Mouse (Mus musculus) embryonic facial prominence, embryonic 14.5 days (tissue): ENCODE results near the gene Acp2. TPM values are rescaled to one million over a fixed set of nuclear protein-coding genes. Genes with fewer than 3 reads are reported as not detected.
A peak's percentile ranks its signal among the peaks of the same experiment; 100 is the strongest.

ENCODE experiments used
- ATAC-seq: fragments of 200-750 bp; cut with Nextera tagmentation; 2 replicates; pipeline ENCODE4 v1.8.0; 2017; ENCODE audit warnings: low read depth, moderate number of reproducible peaks, moderate TSS enrichment
- DNase-seq: peaks from one replicate; pipeline ENCODE4 v3.0.0-alpha.2; 2015; ENCODE audit warnings: low spot score
- H3K27ac ChIP-seq: fragments of 300-500 bp; sonication (generic); replicated peaks from 2 replicates; pipeline ENCODE4 v1.5.1; 2014; ENCODE audit warnings: low read depth, mild to moderate bottlenecking, low read length, moderate library complexity
- H3K27me3 ChIP-seq: fragments of 300-500 bp; sonication (generic); replicated peaks from 2 replicates; pipeline ENCODE4 v1.6.1; 2014; ENCODE audit warnings: low read length; ENCODE audit not compliant: control insufficient read depth, insufficient read depth
- H3K36me3 ChIP-seq: fragments of 300-500 bp; sonication (generic); 2 replicates; pipeline ENCODE4 v1.6.1; 2014; ENCODE audit warnings: low read length, mixed read lengths; ENCODE audit not compliant: control insufficient read depth, insufficient read depth
- H3K4me1 ChIP-seq: fragments of 300-500 bp; sonication (generic); 2 replicates; pipeline ENCODE4 v1.6.1; 2014; ENCODE audit warnings: antibody characterized with exemption, low read length; ENCODE audit not compliant: control insufficient read depth, insufficient read depth
- H3K4me2 ChIP-seq: fragments of 300-500 bp; sonication (generic); 2 replicates; pipeline ENCODE4 v1.6.1; 2014; ENCODE audit warnings: low read depth, mild to moderate bottlenecking, low read length, moderate library complexity, mixed read lengths
- H3K4me3 ChIP-seq: fragments of 300-500 bp; sonication (generic); 2 replicates; pipeline ENCODE4 v1.5.1; 2014; ENCODE audit warnings: low read depth, mild to moderate bottlenecking, low read length
- H3K9ac ChIP-seq: fragments of 300-500 bp; sonication (generic); 2 replicates; pipeline ENCODE4 v1.6.1; 2014; ENCODE audit warnings: low read depth, mild to moderate bottlenecking, low read length, moderate library complexity, mixed read lengths
- H3K9me3 ChIP-seq: fragments of 300-500 bp; sonication (generic); 2 replicates; pipeline ENCODE4 v1.6.1; 2016; ENCODE audit warnings: low read length; ENCODE audit not compliant: control insufficient read depth
- WGBS: fragments of 180-500 bp; shearing (Covaris S2); extraction: QIAGEN DNeasy Blood & Tissue Kit; methylation state at CpG from one replicate; pipeline ENCODE4 v1.1.7; 2014; 5-methylcytosine and 5-hydroxymethylcytosine counted together
- polyA plus RNA-seq: library from polyadenylated mRNA; unstranded; fragments of >200 nt; fragmentation: Nextera tagmentation; extraction: Ambion mirVana; gene quantifications from 2 replicates; pipeline ENCODE4 v1.2.1, GENCODE M21; 2014

Acp2 gene
- polyA plus RNA-seq, 1 experiment from 2014 or later = 29.4 TPM

DNA sequence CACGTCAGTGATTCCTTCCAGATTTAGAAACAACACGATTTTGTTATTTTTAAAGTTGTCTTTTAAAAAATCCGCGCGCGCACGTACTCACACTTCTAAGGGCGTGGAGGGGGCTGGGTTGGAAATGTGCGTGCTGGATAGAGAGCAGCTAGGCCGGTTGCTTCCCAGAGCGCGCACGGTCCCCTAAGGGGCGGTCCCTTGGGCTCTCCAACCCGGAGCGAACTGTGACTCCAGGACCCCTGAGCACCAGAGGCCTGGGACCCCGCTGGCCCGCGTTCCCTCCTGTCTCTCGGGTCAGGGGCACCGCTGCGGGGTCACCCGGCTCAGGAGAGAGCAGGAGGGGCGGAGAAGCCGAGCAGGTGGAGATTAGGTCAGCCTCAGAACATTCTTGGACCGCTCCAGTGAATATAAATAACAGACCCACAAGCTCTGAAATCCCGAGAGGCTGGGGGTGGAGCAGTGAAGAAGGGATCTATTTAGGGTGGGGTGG is 53.0 kb downstream of the Acp2 start, which contains the start of gene Pacsin3:
Gene Pacsin3, plus strand, starts transcription at position 294 of the 490 bp plus-strand sequence.
- peak; percentile 32 for ATAC-seq

DNA sequence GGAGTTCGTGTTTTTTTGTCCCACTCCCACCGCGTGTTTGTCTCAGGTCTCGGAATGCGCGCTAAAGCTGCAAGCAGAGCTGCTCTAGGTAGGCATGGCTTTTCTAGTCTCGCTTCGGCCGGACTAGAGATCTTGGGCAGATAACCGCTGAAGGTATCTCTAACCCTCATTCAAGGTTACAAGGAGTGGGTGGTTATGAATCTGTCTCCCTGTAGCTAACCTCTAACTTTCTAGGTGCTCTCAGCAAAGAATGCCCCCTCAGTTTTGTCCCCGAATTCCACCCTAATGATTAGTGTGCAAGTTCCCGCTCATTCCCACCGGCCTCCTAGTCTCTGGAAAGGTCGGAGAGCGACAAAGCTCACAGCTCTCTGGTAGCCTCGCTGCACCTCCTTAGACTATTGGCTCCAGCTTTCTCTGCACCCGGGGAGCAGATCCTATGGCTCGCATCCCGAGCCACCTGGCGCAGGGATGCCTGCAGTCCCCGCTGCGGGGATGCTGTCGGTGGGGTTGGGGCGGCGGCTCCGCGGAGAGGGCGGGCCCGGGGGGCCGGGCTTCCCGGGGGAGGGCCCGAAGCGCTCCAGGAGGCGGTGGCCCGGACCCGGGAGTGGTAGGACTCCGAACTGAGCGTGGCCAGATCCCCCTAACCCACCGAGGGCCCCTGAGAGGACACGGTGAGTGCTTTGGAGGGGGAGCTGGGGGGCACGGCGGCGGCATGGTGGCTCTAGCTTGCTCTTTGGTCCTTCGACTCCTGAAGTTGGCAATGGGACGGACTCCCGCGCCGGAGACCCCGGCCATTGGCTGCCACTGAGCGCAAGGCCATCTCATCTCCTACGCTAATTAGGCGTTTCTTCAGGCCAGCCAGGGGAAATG is 53.8 kb downstream of the Acp2 start:
- peak overlapping the region; percentile 73 for H3K9ac ChIP-seq
- no peaks in the 10 kb centered on the region; the same call in 1 of the 2 replicates for H3K27me3 ChIP-seq
- ATAC-seq (peak; percentile 74), DNase-seq (peak; percentile 68)
- WGBS = under 1% methylated on average over 34 of the region's 52 CpGs
- no peaks in the 10 kb centered on the region for H3K9me3 ChIP-seq
- peak overlapping the region; percentile 78 for H3K27ac ChIP-seq
- peak overlapping the region; percentile 69 for H3K4me3 ChIP-seq
- H3K4me1 ChIP-seq = peaks cover 16% of the 10 kb centered on the region
- peak overlapping the region; percentile 94 for H3K4me2 ChIP-seq
- peaks cover 7% of the 10 kb centered on the region; the same call in 1 of the 2 replicates for H3K36me3 ChIP-seq

More for the DNA sequence above, 53.0 kb downstream of the Acp2 start, which contains the start of gene Pacsin3:
- H3K36me3 ChIP-seq = no peaks in the 10 kb centered on the region
- H3K9ac ChIP-seq = peak within 1 kb of the TSS; percentile 73
- H3K27ac ChIP-seq = peak within 1 kb of the TSS; percentile 78
- no peaks in the 10 kb centered on the region for H3K9me3 ChIP-seq
- H3K4me2 ChIP-seq = peak within 1 kb of the TSS; percentile 94
- WGBS = 1% methylated on average over 27 of the region's 27 CpGs
- peak; percentile 51 for DNase-seq
- peaks cover 16% of the 10 kb centered on the region for H3K4me1 ChIP-seq
- no peaks in the 10 kb centered on the region; the same call in 1 of the 2 replicates for H3K27me3 ChIP-seq
- peak within 1 kb of the TSS; percentile 69 for H3K4me3 ChIP-seq

DNA sequence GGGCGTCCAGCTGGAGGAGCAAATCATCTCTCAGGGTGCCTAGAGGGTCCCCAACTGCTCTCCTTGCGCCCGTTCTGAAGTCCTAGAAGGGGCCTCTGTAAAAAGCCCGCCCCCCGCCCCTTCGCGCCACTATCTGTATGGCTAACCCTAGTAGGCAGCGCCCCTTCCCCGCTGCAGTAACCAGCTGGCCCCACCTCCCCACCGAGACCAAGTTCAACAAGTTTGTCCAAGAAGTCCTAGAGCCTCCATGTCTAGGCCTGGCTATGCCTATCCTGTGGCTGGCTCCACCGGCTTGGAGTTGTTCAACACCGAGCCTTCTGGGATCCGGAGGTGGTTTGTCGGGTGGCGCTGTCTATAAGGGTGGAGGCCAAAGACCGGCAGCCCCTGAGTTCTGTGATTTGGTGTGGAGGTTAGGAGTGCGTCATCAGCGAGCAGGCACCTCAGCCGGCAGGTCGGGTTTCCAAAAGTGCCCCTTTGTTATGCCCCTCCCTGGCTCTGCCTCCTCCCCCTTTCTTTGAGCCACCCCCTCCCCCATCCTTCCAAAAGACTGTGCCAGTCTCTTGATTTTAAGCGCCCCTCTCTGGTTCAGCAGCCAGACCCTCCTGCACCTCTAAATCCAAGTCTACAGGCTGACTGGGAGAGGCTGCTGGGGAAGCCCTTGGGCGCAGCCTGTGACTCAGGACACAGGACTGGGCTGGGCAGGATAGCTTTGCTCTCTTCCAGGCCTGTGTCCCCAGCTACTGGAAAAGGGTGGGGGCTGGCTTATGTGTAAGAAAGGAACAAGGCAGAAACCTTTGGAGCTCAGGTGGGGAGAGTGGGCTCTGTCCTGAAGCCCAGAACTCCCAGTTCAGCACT is 54.7 kb downstream of the Acp2 start:
- DNase-seq (peak; percentile 89), ATAC-seq (peak; percentile 74)
- Histone ChIP-seq H3K4me3 (peak overlapping the region; percentile 69), H3K27me3 (no peaks in the 10 kb centered on the region; the same call in 1 of the 2 replicates), H3K4me1 (peaks cover 16% of the 10 kb centered on the region), H3K27ac (peak overlapping the region; percentile 78), H3K9ac (peak overlapping the region; percentile 73), H3K9me3 (no peaks in the 10 kb centered on the region), H3K4me2 (peak overlapping the region; percentile 94), H3K36me3 (peaks cover 12% of the 10 kb centered on the region; the same call in 1 of the 2 replicates)
- 2% methylated on average over 22 of the region's 22 CpGs for WGBS

DNA sequence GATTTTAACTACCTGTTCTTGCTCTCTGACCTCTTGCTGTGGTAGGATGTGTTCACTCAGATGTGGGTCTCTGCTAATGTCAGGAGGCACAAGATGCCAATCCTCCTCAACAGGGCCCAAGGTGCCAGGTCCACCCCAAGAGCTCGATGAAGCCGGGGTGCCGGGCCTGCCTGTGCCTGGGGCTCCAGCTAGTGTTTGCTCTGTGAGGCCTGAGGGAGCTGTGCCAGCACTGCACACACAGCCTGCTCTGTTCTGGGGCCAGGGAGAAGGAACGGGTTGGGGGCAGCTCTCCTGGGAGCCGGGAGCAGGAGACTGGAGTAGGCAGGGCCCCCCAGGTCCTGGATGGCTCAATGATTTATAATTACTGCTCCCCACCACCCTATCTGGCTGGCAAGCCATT is 55.4 kb downstream of the Acp2 start:
- WGBS = 27% methylated on average over 5 of the region's 5 CpGs
- H3K27me3 ChIP-seq = no peaks in the 10 kb centered on the region; the same call in 1 of the 2 replicates
- ATAC-seq (no peak), DNase-seq (no peak)
- peaks cover 16% of the 10 kb centered on the region for H3K4me1 ChIP-seq
- no peaks in the 10 kb centered on the region for H3K9me3 ChIP-seq
- H3K4me2 ChIP-seq = peak overlapping the region; percentile 94
- H3K27ac ChIP-seq = peak overlapping the region; percentile 78
- H3K4me3 ChIP-seq = peak overlapping the region; percentile 69
- peak overlapping the region; percentile 73 for H3K9ac ChIP-seq
- peaks cover 19% of the 10 kb centered on the region for H3K36me3 ChIP-seq

DNA sequence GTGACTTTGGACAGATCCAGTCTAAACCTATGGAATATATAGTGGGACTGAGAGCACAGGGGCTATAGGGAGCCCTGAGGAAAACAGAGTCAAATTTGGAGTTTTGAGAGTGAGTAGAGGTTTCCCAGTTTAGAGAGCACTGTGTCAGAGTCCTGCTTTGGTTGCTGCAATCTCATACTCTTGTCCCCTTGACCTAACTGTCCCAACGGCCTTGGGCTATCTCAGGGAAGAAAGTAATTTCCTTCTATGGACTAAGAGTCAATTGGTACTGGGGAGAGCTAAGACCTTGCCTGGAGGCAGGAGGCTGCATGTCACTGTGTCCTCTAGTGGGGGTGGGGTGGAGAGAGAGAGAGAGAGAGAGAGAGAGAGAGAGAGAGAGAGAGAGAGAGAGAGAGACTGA is 56.1 kb downstream of the Acp2 start:
- Histone ChIP-seq H3K27me3 (no peaks in the 10 kb centered on the region; the same call in 1 of the 2 replicates), H3K9ac (0 out of 2 replicates have a peak overlapping the region, but pooled peaks have one; percentile 73), H3K4me3 (no peak overlapping the region), H3K36me3 (peaks cover 27% of the 10 kb centered on the region), H3K9me3 (no peaks in the 10 kb centered on the region), H3K4me2 (peak overlapping the region; percentile 94), H3K4me1 (peaks cover 16% of the 10 kb centered on the region), H3K27ac (no peak overlapping the region)
- WGBS = 35% methylated on average over 1 of the region's 1 CpGs
- DNase-seq = no peak
- ATAC-seq = no peak

DNA sequence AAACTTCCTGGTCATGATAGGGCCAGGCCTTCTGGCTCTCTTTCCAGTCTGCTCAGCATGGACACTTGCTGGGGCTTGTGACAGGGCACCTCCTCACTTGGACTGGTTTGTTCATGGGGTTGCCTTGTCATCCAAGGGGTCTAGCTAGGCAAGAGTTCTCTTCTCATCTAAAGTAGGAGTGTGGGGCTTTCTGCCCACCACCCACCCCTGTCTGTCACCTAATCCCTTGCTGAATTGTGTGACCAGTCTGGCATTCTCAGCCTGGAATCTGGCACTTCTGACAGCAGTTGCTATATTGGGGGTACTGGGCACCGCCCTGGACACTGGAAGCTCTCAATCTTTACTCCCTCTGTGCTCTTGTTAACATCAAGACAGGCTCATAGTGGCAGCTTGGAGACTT is 56.8 kb downstream of the Acp2 start:
- Histone ChIP-seq H3K27me3 (no peaks in the 10 kb centered on the region; the same call in 1 of the 2 replicates), H3K9me3 (no peaks in the 10 kb centered on the region), H3K36me3 (peaks cover 32% of the 10 kb centered on the region), H3K27ac (no peak overlapping the region), H3K9ac (no peak overlapping the region), H3K4me2 (no peak overlapping the region), H3K4me3 (no peak overlapping the region), H3K4me1 (peaks cover 19% of the 10 kb centered on the region)
- WGBS = 90% methylated on average over 1 of the region's 1 CpGs
- DNase-seq (no peak), ATAC-seq (no peak)

Other genes with a start within 250 kb of the Acp2 start
- gene Rapsn, start 167.3 kb upstream of the Acp2 start, polyA plus RNA-seq = 35.4 and 40.5 TPM in 2 replicates
- 309 and 320 TPM in 2 replicates for gene Psmc3, start 148.9 kb upstream of the Acp2 start, polyA plus RNA-seq
- 62.1 and 64.8 TPM in 2 replicates for gene Slc39a13, start 132.5 kb upstream of the Acp2 start, polyA plus RNA-seq
- gene Spi1, start 120.5 kb upstream of the Acp2 start, polyA plus RNA-seq = 10.2 and 10.6 TPM in 2 replicates
- gene Mybpc3, start 84.7 kb upstream of the Acp2 start, polyA plus RNA-seq = 0.30 and 0.79 TPM in 2 replicates
- gene Madd, start 19.0 kb upstream of the Acp2 start, polyA plus RNA-seq = 7.9 and 8.6 TPM in 2 replicates
- gene Nr1h3, start 51 bp upstream of the Acp2 start, polyA plus RNA-seq = 1.5 and 2.7 TPM in 2 replicates
- gene Ddb2, start 34.1 kb downstream of the Acp2 start, polyA plus RNA-seq = 14.1 and 16.3 TPM in 2 replicates
- 59.9 and 64.3 TPM in 2 replicates for gene Pacsin3, start 53.1 kb downstream of the Acp2 start, polyA plus RNA-seq
- gene Arfgap2, start 62.1 kb downstream of the Acp2 start, polyA plus RNA-seq = 68.1 and 79.3 TPM in 2 replicates
- gene 1110051M20Rik, start 241.8 kb downstream of the Acp2 start, polyA plus RNA-seq = 56.0 and 59.2 TPM in 2 replicates